Mouse (Mus musculus): ENCODE results near the gene Zmym1. TPM values are rescaled to one million over a fixed set of nuclear protein-coding genes. Genes with fewer than 3 reads are reported as not detected.
"Not testable (repeated sequence)": the region's sequence is repeated elsewhere in the genome, so short reads cannot be mapped to it uniquely, and the experiment has no call there.

Zmym1 gene
- polyA plus RNA-seq, 1 experiment from 2014 or later = 13.2 TPM

DNA sequence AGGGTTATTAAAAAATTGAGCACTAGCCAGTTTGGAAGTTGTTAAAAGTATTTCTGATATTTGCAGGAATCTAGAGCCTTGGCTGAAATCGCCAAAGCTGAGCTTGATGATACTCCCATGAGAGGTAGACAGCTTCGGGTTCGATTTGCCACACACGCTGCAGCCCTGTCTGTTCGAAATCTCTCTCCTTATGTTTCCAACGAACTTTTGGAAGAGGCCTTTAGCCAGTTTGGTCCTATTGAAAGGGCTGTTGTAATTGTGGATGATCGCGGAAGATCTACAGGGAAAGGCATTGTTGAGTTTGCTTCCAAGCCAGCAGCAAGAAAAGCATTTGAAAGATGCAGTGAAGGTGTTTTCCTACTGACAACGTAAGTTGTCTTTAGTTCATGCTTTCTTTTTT, 37.8 kb downstream of the Zmym1 start:
- peaks cover 9% of the 10 kb centered on the region; the same call in 1 of the 2 replicates for H3K4me1 ChIP-seq
- no peak for ATAC-seq (ENCODE audit: insufficient read depth, low FRiP score, low read depth)
- no peak overlapping the region for H3K27ac ChIP-seq
- no peaks in the 10 kb centered on the region for H3K27me3 ChIP-seq (replicated peaks)
- peak overlapping the region; percentile 96 for H3K9ac ChIP-seq
- peak overlapping the region; percentile 85 for H3K4me3 ChIP-seq (replicated peaks)
- peak overlapping the region; percentile 89 for H3K4me2 ChIP-seq
- H3K36me3 ChIP-seq = peaks cover 30% of the 10 kb centered on the region
- 1% methylated on average over 9 of the region's 9 CpGs for WGBS
- H3K9me3 ChIP-seq = no peaks in the 10 kb centered on the region

DNA sequence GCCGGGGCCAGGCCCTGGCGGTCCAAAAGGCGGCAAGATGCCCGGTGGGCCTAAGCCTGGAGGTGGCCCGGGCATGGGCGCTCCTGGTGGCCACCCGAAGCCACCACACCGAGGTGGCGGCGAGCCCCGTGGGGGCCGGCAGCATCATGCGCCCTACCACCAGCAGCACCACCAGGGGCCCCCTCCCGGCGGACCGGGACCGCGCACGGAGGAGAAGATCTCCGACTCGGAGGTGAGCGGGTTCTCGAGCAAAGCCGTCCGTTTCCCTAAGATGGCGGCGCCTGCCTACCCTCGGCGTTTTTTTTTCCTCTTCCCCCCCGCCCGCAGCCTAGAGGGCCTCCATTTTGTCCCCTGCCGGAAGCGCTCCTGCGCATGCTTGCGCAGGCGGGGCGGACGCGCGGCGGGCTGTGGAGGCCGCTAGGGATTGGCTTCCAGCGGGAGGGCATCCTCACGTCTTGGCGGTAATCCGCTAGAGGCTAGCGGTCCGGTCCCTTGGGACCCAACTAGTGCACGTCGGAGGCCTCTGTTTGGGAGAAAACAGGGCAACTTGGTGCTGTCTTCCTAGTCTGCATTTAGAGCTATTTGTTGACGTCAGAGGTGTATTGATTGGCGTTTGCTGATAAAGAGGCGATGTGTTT, 38.8 kb downstream of the Zmym1 start:
- WGBS = under 1% methylated on average over 50 of the region's 53 CpGs
- Histone ChIP-seq H3K27me3 (replicated peaks) (no peaks in the 10 kb centered on the region), H3K9me3 (no peaks in the 10 kb centered on the region)

DNA sequence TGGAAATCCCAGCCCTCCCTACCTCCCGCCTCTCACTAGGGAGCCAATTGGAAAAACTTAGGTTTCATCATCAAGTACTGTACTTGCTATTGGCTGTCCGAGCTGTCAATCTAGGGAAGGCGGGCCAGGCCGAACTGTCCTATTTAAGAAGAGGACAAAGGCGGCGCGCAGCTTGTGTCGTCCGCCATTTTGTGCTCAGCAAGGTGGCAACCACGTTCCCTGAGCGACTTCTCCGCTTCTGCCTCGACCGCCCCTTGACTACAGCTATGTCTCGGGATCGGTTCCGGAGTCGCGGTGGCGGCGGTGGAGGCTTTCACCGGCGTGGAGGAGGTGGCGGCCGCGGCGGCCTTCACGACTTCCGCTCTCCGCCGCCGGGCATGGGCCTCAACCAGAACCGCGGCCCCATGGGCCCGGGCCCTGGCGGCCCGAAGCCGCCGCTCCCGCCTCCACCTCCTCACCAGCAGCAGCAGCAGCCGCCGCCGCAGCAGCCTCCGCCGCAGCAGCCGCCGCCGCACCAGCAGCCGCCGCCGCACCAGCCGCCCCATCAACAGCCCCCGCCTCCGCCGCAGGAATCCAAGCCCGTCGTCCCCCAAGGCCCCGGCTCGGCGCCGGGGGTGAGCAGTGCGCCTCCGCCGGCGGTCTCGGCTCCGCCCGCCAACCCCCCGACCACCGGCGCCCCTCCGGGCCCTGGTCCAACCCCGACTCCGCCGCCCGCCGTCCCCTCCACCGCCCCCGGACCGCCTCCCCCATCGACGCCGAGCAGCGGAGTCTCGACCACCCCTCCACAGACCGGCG, 39.6 kb downstream of the Zmym1 start, which contains the start of gene Sfpq:
Sfpq (plus strand) TSS at position 174 of the 795 bp plus-strand sequence.
- peak within 1 kb of the TSS; percentile 85 for H3K4me3 ChIP-seq (replicated peaks)
- H3K4me2 ChIP-seq = peak within 1 kb of the TSS; percentile 89
- H3K36me3 ChIP-seq = 0 out of 2 replicates have a peak, but pooled peaks cover 13% of the 10 kb centered on the region
- peak; percentile 97 for ATAC-seq (ENCODE audit: insufficient read depth, low FRiP score, low read depth)
- no peaks in the 10 kb centered on the region for H3K27me3 ChIP-seq (replicated peaks)
- 0 out of 2 replicates have a peak, but pooled peaks cover 3% of the 10 kb centered on the region for H3K4me1 ChIP-seq
- peak within 1 kb of the TSS; percentile 97 for H3K27ac ChIP-seq
- peak within 1 kb of the TSS; percentile 96 for H3K9ac ChIP-seq
- WGBS = 1% methylated on average over 67 of the region's 87 CpGs
- H3K9me3 ChIP-seq = no peaks in the 10 kb centered on the region

More for the DNA sequence above, 38.8 kb downstream of the Zmym1 start:
- ATAC-seq (ENCODE audit: insufficient read depth, low FRiP score, low read depth) = peak; percentile 71
- peaks cover 9% of the 10 kb centered on the region; the same call in 1 of the 2 replicates for H3K4me1 ChIP-seq
- peak overlapping the region; percentile 97 for H3K27ac ChIP-seq
- peaks cover 21% of the 10 kb centered on the region for H3K36me3 ChIP-seq
- peak overlapping the region; percentile 85 for H3K4me3 ChIP-seq (replicated peaks)
- H3K4me2 ChIP-seq = peak overlapping the region; percentile 89
- H3K9ac ChIP-seq = peak overlapping the region; percentile 96

DNA sequence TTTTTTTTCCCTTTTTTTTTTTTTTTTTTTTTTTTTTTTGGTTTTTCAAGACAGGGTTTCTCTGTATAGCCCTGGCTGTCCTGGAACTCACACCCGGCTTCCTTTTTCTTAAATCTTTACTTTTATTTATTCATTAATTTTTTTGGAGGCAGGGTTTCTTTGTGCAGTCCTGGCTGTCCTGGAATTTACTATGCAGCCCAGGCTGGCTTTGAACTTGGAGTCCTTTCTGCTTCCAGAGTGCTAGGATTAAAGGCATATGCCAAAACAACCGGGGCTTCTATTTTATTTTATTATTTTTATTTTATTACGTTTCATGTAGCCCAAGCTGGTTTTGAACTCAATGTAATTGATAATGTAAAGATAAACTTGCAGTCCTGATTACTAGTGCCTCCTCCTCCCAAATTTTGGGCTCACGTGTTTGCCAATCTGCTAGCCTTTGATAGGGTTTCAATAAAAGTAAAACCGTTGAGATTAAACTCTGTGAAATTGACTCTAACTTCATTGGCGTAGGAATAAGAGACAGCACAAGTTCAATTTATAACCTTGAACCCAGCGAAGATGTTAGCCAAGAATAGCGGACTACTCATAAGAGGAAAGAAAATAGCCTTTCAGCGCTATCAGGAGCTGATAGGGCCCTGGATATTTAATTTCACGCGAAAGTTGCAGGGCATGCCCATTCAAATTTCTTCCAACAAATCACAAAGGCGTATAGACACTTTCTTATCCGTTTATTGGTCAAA, 40.4 kb downstream of the Zmym1 start:
- no peak for ATAC-seq (ENCODE audit: insufficient read depth, low FRiP score, low read depth)
- H3K27ac ChIP-seq = no peak overlapping the region
- 11% methylated on average over 13 of the region's 13 CpGs for WGBS
- H3K4me1 ChIP-seq = 0 out of 2 replicates have a peak, but pooled peaks cover 3% of the 10 kb centered on the region
- peak overlapping the region; percentile 28 for H3K4me3 ChIP-seq (replicated peaks)
- peak overlapping the region; percentile 52 for H3K4me2 ChIP-seq
- 0 out of 2 replicates have a peak, but pooled peaks cover 11% of the 10 kb centered on the region for H3K36me3 ChIP-seq
- no peaks in the 10 kb centered on the region for H3K9me3 ChIP-seq
- no peak overlapping the region for H3K9ac ChIP-seq
- no peaks in the 10 kb centered on the region for H3K27me3 ChIP-seq (replicated peaks)

DNA sequence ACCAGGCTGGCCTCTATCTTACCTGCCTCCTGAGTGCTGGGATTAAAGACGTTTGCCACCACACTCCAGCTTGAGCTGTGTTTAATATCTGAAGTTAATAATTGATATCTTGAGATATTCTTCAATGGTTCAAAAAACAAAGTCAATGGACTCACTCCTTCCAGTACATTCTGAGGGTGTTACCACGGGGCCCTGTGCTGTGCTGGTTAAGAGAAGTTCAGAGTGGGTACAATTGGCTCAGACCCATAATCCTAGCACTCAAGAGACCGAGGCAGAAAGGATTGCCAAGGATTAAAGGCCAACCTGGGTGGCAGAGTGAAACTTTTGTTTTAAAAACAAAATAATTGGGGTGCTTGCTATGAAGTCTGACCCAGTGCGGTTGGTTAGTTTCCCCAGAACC, 44.6 kb downstream of the Zmym1 start:
- Histone ChIP-seq H3K9me3 (no peaks in the 10 kb centered on the region), H3K4me2 (no peak overlapping the region), H3K36me3 (no peaks in the 10 kb centered on the region), H3K27ac (no peak overlapping the region), H3K27me3 (replicated peaks) (no peaks in the 10 kb centered on the region), H3K4me3 (replicated peaks) (no peak overlapping the region), H3K9ac (no peak overlapping the region), H3K4me1 (no peaks in the 10 kb centered on the region)
- no peak for ATAC-seq (ENCODE audit: insufficient read depth, low FRiP score, low read depth)
- WGBS = 81% methylated on average over 4 of the region's 4 CpGs

DNA sequence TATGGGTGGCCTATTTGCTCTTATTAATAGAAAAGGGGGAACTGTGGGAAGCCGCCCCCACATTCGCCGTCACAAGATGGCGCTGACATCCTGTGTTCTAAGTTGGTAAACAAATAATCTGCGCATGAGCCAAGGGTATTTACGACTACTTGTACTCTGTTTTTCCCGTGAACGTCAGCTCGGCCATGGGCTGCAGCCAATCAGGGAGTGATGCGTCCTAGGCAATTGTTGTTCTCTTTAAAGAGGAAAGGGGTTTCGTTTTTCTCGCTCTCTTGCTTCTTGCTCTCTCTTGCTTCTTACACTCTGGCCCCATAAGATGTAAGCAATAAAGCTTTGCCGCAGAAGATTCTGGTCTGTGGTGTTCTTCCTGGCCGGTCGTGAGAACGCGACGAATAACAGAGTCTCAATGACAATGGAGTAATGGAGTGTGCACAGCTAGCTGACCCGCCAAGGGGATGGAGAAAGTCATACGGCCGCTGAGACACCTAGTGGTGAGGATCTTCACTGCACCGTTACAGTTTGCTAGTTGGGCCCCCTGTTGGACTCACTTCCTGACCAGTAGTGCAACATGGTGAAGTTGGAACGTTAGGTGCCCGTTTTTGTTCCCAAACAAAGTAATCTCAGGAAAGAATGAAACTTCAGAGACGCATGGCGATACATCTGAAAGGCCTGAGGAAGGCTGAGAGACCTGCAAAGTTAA, 45.5 kb downstream of the Zmym1 start:
- not testable (repeated sequence) for H3K27ac ChIP-seq; H3K36me3 ChIP-seq; H3K9me3 ChIP-seq; H3K27me3 ChIP-seq (replicated peaks); H3K9ac ChIP-seq; H3K4me2 ChIP-seq; H3K4me1 ChIP-seq
- peak overlapping the region; percentile 24; the same call in 1 of the 2 replicates for H3K4me3 ChIP-seq (replicated peaks)
- 11% methylated on average over 14 of the region's 26 CpGs for whole genome bisulfite sequencing
- peak; percentile 95 for ATAC-seq (ENCODE audit: insufficient read depth, low FRiP score, low read depth)

DNA sequence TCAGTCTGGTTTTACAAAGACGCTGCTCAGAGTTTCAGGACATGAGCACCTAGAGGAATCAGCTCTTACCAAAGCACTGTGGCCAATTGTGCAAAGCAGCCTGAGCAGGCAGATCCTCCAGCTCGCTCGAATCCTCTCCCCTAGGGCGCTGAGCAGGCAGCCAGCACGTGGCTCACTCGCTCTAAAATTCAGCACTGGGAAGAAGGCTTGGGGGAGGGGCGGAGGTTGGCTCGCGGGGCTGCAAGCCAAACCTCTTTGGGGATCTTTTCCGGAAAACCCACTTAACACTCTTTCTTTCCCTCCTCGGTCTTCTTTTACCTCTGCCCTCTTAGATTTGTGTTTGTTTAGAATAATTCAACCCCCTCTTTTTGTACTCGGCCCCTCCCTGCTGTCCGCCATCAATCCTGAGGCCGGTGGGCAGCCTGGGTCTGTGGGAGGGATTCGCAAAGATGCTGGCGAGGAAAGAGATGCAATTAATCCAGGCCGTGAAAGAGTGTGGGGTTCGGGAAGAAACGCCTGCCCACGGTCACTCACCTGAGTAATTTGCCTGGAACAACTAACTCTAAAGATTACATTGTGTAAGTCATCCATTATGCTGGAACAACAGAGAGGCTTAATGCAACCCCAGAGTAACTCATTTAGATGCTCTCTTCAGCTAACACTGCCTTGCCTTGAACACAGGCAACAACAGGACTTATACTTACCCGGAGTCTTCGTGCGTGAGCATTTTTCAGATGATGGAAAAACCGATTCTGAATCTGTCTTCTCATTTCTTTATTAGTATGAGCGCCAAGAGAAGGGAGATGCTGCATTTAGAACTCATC, 55.6 kb downstream of the Zmym1 start:
- H3K4me2 ChIP-seq = peak overlapping the region; percentile 61
- 0 out of 2 replicates have a peak, but pooled peaks have one; percentile 66 for ATAC-seq (ENCODE audit: insufficient read depth, low FRiP score, low read depth)

DNA sequence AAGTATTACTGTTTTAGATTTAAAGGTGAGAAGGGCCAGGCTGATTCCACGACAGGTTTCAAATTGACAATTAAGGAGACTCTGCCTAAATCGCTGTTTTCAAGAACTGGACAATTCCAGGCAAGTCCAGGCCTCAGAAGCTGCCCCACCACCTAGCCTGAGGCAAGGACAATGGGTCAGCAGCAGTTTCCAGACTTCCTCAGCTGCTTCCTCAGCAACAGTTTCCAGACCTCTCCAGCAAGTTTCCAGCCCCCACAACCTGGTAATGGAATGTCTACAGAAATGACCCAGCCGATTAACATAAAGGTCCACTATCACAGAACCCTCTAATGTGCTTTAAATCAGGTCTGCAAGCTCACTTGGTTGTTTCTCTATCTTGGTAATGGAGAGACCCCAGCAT, 56.6 kb downstream of the Zmym1 start:
- no peak for ATAC-seq (ENCODE audit: insufficient read depth, low FRiP score, low read depth)
- Histone ChIP-seq H3K9me3 (no peaks in the 10 kb centered on the region), H3K27me3 (replicated peaks) (no peaks in the 10 kb centered on the region), H3K4me3 (replicated peaks) (no peak overlapping the region), H3K4me2 (no peak overlapping the region), H3K27ac (no peak overlapping the region), H3K36me3 (no peaks in the 10 kb centered on the region), H3K9ac (no peak overlapping the region), H3K4me1 (0 out of 2 replicates have a peak, but pooled peaks cover 6% of the 10 kb centered on the region)
- 77% methylated on average over 3 of the region's 3 CpGs for WGBS

More for the DNA sequence above, 55.6 kb downstream of the Zmym1 start:
- H3K27me3 ChIP-seq (replicated peaks) = no peaks in the 10 kb centered on the region
- WGBS = 14% methylated on average over 25 of the region's 25 CpGs
- H3K36me3 ChIP-seq = no peaks in the 10 kb centered on the region
- no peak overlapping the region for H3K27ac ChIP-seq
- H3K9me3 ChIP-seq = no peaks in the 10 kb centered on the region
- no peak overlapping the region for H3K9ac ChIP-seq
- H3K4me1 ChIP-seq = 0 out of 2 replicates have a peak, but pooled peaks cover 6% of the 10 kb centered on the region
- H3K4me3 ChIP-seq (replicated peaks) = peak overlapping the region; percentile 32

DNA sequence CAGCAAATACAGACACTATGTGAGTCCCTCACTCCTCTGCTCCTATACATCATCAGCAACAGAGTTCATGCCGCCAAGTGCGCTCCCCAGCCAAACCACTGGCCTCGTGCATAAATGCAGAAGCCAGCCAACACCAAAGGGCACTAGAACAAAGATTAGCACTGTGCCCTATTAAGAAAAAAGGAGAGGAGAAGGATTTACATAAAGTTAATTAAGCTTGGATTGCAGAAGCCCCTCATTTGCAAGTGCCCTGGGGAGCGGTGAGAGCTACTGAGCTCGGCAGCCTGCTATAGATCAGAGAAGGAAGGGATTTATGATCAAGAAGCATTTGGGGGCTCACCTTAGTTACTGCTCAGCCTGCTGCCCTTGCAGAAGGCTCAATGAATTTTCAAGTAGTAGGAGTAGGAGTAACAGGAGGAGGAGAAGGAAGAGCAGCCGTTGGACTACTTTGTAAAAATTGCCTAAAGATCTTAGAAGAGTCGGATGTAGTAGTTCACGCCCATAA, 60.3 kb downstream of the Zmym1 start:
- Histone ChIP-seq H3K27me3 (replicated peaks) (no peaks in the 10 kb centered on the region), H3K9ac (no peak overlapping the region), H3K4me1 (0 out of 2 replicates have a peak, but pooled peaks cover 6% of the 10 kb centered on the region), H3K36me3 (no peaks in the 10 kb centered on the region), H3K4me3 (replicated peaks) (no peak overlapping the region), H3K27ac (no peak overlapping the region), H3K9me3 (no peaks in the 10 kb centered on the region), H3K4me2 (no peak overlapping the region)
- ATAC-seq (ENCODE audit: insufficient read depth, low FRiP score, low read depth) = no peak
- 43% methylated on average over 8 of the region's 8 CpGs for WGBS

DNA sequence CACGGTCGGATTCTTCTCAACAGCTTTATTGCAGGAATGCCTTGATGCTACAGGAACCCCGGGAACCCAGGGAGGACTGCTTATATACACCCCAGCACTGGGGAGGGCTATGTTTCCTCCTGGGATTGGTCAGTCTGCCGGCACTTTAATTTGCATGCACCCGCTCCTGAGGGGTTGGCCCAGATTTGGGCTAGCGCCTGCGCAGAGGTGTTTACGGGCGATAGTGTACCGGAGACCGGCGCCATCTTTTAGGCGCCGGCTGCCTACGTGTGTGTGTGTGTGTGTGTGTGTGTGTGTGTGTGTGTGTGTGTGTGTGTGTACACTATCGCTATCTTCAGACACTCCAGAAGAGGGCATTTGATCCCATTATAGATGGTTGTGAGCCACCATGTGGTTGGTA, 61.6 kb downstream of the Zmym1 start:
- H3K9me3 ChIP-seq; H3K27ac ChIP-seq; ATAC-seq (ENCODE audit: insufficient read depth, low FRiP score, low read depth); H3K4me3 ChIP-seq (replicated peaks); H3K9ac ChIP-seq; H3K36me3 ChIP-seq; H3K4me1 ChIP-seq; H3K4me2 ChIP-seq; H3K27me3 ChIP-seq (replicated peaks): not testable (repeated sequence)
- 95% methylated on average over 16 of the region's 16 CpGs for WGBS

All from stomach, embryonic 15.5 days (tissue).